Mouse (Mus musculus) splenic B cell, adult 2 months (primary cell): ENCODE measurements around the gene Vmn1r113.
"Not testable (repeated sequence)": the region's sequence is repeated elsewhere in the genome, so short reads cannot be mapped to it uniquely, and the experiment has no call there.

Experiments used
- DNase-seq: peaks from one replicate; pipeline ENCODE4 v3.0.0-alpha.2; 2011; ENCODE audit warnings: low read depth, low spot score
- H3K27me3 ChIP-seq: 2 replicates; pipeline ENCODE4 v1.6.1; 2012; ENCODE audit warnings: mild to moderate bottlenecking, low read length, moderate library complexity, mixed read lengths; ENCODE audit not compliant: control insufficient read depth, poor library complexity, insufficient read depth, severe bottlenecking
- H3K36me3 ChIP-seq: 2 replicates; pipeline ENCODE4 v1.6.1; 2012; ENCODE audit warnings: mild to moderate bottlenecking, low read length, moderate library complexity, mixed read lengths; ENCODE audit not compliant: control insufficient read depth, poor library complexity, insufficient read depth, severe bottlenecking

Gene Vmn1r113

DNA sequence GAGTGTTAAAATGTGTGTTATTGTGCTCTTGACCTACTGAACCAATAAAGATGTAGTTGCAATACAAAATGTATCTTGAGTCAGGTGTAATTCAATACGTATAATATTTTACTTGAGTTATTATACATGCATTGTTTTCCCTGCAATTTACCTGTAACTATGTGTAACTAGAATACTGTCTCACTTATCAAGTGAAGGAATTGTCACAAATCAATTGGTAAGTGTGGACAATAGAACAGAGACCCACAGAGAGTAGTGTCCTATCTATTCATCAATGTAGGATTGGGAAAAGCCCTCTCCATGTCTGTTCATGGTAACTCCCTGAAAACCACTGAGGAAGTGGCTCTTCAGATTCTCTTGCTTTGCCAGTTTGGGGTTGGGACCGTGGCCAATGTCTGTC, at the start of gene Vmn1r113:
Vmn1r113 (plus strand) TSS at position 301 of the 400 bp plus-strand sequence.
- not testable (repeated sequence) for H3K36me3 ChIP-seq, DNase-seq, H3K27me3 ChIP-seq

DNA sequence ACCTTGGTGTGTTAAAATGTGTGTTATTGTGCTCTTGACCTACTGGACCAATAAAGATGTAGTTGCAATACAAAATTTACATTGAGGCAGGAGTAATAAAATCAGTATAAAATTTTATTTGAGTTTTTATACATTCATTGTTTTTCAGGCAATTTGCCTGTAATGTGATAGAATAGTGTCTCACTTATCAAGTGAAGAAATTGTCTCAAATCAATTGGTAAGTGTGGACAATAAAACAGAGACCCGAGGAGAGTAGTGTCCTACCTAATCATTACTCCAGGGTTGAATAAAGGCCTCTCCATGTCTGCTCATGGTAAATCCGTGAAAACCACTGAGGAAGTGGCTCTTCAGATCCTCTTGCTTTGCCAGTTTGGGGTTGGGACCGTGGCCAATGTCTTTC, 16.2 kb upstream of the Vmn1r113 start, which contains the start of gene Vmn1r112:
Vmn1r112 (plus strand) TSS at position 301 of the 400 bp plus-strand sequence.
- not testable (repeated sequence) for DNase-seq, H3K27me3 ChIP-seq, H3K36me3 ChIP-seq

DNA sequence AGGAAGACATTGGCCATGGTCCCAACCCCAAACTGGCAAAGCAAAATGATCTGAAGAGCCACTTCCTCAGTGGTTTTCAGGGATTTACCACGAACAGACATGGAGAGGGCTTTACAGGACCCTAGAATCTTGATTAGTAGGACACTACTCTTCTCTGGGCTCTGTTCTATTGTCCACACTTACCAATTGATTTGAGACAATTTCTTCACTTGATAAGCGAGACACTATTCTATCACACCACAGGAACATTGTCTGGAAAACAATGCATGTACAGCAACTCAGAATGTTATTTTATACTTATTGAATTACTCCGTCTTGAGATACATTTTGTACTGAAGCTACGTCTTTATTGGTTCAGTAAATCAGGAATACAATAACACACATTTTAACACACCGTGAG, 25.0 kb downstream of the Vmn1r113 start, which contains the start of gene Vmn1r114:
Vmn1r114 (minus strand) TSS at position 101 of the 400 bp plus-strand sequence.
- DNase-seq, H3K27me3 ChIP-seq, H3K36me3 ChIP-seq: not testable (repeated sequence)
